Mouse (Mus musculus): ENCODE measurements at regions not wholly inside any gene's neighbourhood (a gene's known extent, or its start where the extent isn't known, plus 50 kb on each side); places are given as distances from the start of the nearest gene placed in this dataset.

GRCm38 (mm10) chrX:142574945-142575710, 106.1 kb upstream of the Tmem164 start:
- peak; percentile 4 for DNase-seq (ENCODE audit: low read depth, low spot score)
- Histone ChIP-seq H3K36me3 (ENCODE audit: control insufficient read depth, insufficient read depth, low read length, poor library complexity, severe bottlenecking) (no peaks in the 10 kb centered on the region), H3K27me3 (ENCODE audit: control insufficient read depth, insufficient read depth, low read length, poor library complexity, severe bottlenecking) (no peaks in the 10 kb centered on the region)

GRCm38 (mm10) chrX:142576127-142576526, 105.1 kb upstream of the Tmem164 start:
- DNase-seq (ENCODE audit: low read depth, low spot score): peak; percentile 1
- no peaks in the 10 kb centered on the region for H3K27me3 ChIP-seq (ENCODE audit: control insufficient read depth, insufficient read depth, low read length, poor library complexity, severe bottlenecking)
- no peaks in the 10 kb centered on the region for H3K36me3 ChIP-seq (ENCODE audit: control insufficient read depth, insufficient read depth, low read length, poor library complexity, severe bottlenecking)

- Histone ChIP-seq H3K27me3 (ENCODE audit: control insufficient read depth, insufficient read depth, low read length, poor library complexity, severe bottlenecking) (no peaks in the 10 kb centered on the region), H3K36me3 (ENCODE audit: control insufficient read depth, insufficient read depth, low read length, poor library complexity, severe bottlenecking) (no peaks in the 10 kb centered on the region)
- DNase-seq (ENCODE audit: low read depth, low spot score): no peak
Measured at GRCm38 (mm10) chrX:142577449-142578081, 103.6 kb upstream of the Tmem164 start.

- DNase-seq (ENCODE audit: low read depth, low spot score): no peak
- H3K36me3 ChIP-seq (ENCODE audit: control insufficient read depth, insufficient read depth, low read length, poor library complexity, severe bottlenecking): no peaks in the 10 kb centered on the region
- H3K27me3 ChIP-seq (ENCODE audit: control insufficient read depth, insufficient read depth, low read length, poor library complexity, severe bottlenecking): no peaks in the 10 kb centered on the region
Measured at GRCm38 (mm10) chrX:142585281-142585680, 95.9 kb upstream of the Tmem164 start.

GRCm38 (mm10) chrX:142599377-142599776, 81.8 kb upstream of the Tmem164 start:
- Histone ChIP-seq H3K27me3 (ENCODE audit: control insufficient read depth, insufficient read depth, low read length, poor library complexity, severe bottlenecking) (no peaks in the 10 kb centered on the region), H3K36me3 (ENCODE audit: control insufficient read depth, insufficient read depth, low read length, poor library complexity, severe bottlenecking) (no peaks in the 10 kb centered on the region)
- DNase-seq (ENCODE audit: low read depth, low spot score): no peak

- DNase-seq (ENCODE audit: low read depth, low spot score): no peak
- H3K36me3 ChIP-seq (ENCODE audit: control insufficient read depth, insufficient read depth, low read length, poor library complexity, severe bottlenecking): no peaks in the 10 kb centered on the region
- no peaks in the 10 kb centered on the region for H3K27me3 ChIP-seq (ENCODE audit: control insufficient read depth, insufficient read depth, low read length, poor library complexity, severe bottlenecking)
Measured at GRCm38 (mm10) chrX:142600782-142601181, 80.4 kb upstream of the Tmem164 start.

GRCm38 (mm10) chrX:142605088-142605487, 76.1 kb upstream of the Tmem164 start:
- Histone ChIP-seq H3K27me3 (ENCODE audit: control insufficient read depth, insufficient read depth, low read length, poor library complexity, severe bottlenecking) (no peaks in the 10 kb centered on the region), H3K36me3 (ENCODE audit: control insufficient read depth, insufficient read depth, low read length, poor library complexity, severe bottlenecking) (no peaks in the 10 kb centered on the region)
- DNase-seq (ENCODE audit: low read depth, low spot score): no peak

GRCm38 (mm10) chrX:142606595-142607205, 74.5 kb upstream of the Tmem164 start:
- Histone ChIP-seq H3K27me3 (ENCODE audit: control insufficient read depth, insufficient read depth, low read length, poor library complexity, severe bottlenecking) (no peaks in the 10 kb centered on the region), H3K36me3 (ENCODE audit: control insufficient read depth, insufficient read depth, low read length, poor library complexity, severe bottlenecking) (no peaks in the 10 kb centered on the region)

GRCm38 (mm10) chrX:142616189-142616872, 64.9 kb upstream of the Tmem164 start:
- Histone ChIP-seq H3K36me3 (ENCODE audit: control insufficient read depth, insufficient read depth, low read length, poor library complexity, severe bottlenecking) (no peaks in the 10 kb centered on the region), H3K27me3 (ENCODE audit: control insufficient read depth, insufficient read depth, low read length, poor library complexity, severe bottlenecking) (no peaks in the 10 kb centered on the region)
- DNase-seq (ENCODE audit: low read depth, low spot score): no peak

More at GRCm38 (mm10) chrX:142606595-142607205, 74.5 kb upstream of the Tmem164 start:
- no peak for DNase-seq (ENCODE audit: low read depth, low spot score)

GRCm38 (mm10) chrX:142618389-142618788, 62.8 kb upstream of the Tmem164 start:
- no peak for DNase-seq (ENCODE audit: low read depth, low spot score)
- H3K36me3 ChIP-seq (ENCODE audit: control insufficient read depth, insufficient read depth, low read length, poor library complexity, severe bottlenecking): no peaks in the 10 kb centered on the region

GRCm38 (mm10) chrX:142623359-142623758, 57.8 kb upstream of the Tmem164 start:
- Histone ChIP-seq H3K36me3 (ENCODE audit: control insufficient read depth, insufficient read depth, low read length, poor library complexity, severe bottlenecking) (no peaks in the 10 kb centered on the region), H3K27me3 (ENCODE audit: control insufficient read depth, insufficient read depth, low read length, poor library complexity, severe bottlenecking) (no peaks in the 10 kb centered on the region)
- no peak for DNase-seq (ENCODE audit: low read depth, low spot score)

More at GRCm38 (mm10) chrX:142618389-142618788, 62.8 kb upstream of the Tmem164 start:
- H3K27me3 ChIP-seq (ENCODE audit: control insufficient read depth, insufficient read depth, low read length, poor library complexity, severe bottlenecking): no peaks in the 10 kb centered on the region

- no peak for DNase-seq (ENCODE audit: low read depth, low spot score)
- H3K36me3 ChIP-seq (ENCODE audit: control insufficient read depth, insufficient read depth, low read length, poor library complexity, severe bottlenecking): no peaks in the 10 kb centered on the region
- H3K27me3 ChIP-seq (ENCODE audit: control insufficient read depth, insufficient read depth, low read length, poor library complexity, severe bottlenecking): no peaks in the 10 kb centered on the region
Measured at GRCm38 (mm10) chrX:142623882-142624281, 57.3 kb upstream of the Tmem164 start.
